Mouse (Mus musculus): ENCODE data around the gene Ints7.

Gene Ints7

GRCm38 (mm10) chr1:191638404-191638803 lies 63.0 kb downstream of the Ints7 start:
- DNase-seq: no peak

- DNase-seq: no peak
These were observed 63.9 kb downstream of the Ints7 start for GRCm38 (mm10) chr1:191639200-191639807.

DNA sequence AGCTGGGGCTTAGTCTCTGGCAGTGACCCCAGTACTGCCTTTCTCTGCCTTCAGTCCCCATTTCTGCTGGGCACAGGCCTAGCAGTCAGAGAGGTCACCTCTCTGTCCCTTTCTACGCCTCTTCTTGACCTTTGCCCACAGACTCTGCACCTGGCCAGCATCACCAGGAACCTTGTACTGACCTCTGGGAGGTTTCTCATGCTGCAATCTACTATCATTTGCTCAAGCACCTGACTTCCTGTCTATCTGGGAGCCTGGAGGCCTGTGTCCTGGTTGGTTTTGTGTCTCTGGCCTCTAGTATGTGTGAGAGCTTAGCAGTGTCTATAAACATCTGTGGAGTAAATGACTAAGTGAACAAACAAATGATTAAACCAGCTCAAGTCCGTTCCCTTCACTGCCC lies 64.7 kb downstream of the Ints7 start:
- no peak for DNase-seq

DNA sequence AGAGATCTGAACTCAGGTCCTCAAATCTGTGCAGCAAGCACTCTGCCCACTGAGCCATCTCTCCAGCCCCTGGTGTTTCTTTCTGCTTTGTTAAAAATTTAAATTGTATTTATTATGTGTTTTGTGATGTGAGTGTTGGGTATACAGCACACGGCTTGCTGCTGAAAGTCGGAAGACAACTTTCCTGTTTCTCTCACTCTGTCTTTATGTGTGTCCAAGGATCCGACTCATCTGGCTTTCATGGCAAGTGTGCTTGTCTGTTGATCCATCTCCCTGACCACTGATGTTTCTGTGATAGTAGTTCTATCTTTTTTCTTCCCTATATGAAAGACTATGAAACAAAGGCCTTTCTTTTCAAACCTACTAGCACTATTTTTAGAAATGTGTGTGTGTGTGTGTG lies 65.4 kb downstream of the Ints7 start:
- DNase-seq: no peak

DNA sequence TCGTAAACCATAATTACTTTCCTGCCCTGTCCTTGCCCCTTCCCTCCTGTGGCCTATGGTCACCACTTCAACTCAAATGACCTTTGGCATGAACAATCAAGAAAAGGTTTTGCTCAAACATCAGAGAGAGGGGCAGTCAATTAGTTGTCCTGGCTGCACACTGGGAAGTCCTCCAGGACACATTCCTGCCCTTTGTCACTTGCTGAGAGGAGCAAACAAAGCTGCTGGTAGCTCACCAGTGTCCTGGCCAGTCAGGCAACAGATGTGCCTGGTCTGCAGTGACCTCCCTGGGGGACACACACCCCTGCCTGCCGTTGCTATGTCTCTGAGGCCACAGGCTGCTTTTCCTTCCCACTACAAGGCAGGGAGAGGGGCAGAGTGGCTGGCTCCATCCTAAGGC lies 66.0 kb downstream of the Ints7 start:
- DNase-seq: no peak

GRCm38 (mm10) chr1:191642903-191643302 lies 67.5 kb downstream of the Ints7 start:
- no peak for DNase-seq

DNA sequence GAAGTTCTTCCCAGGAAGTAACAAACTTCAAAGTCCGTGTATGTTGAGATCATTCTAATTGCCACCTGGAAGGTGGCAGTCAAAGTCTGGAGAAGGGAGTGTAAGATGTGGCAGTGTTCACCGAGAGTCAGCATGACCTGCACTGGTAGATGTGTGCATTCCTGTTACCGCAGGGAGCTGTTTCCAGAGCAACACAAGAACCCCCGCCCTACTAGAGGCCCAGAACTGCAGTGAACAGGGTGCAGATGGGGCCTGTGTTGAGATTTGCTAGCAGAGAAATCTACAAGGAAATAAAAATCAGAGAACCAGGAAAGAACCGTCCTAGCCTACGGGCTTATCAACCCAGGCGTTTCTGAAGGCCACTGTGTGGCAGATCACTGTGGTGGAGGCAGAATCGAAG lies 70.5 kb downstream of the Ints7 start:
- no peak for DNase-seq

GRCm38 (mm10) chr1:191647590-191647989 lies 72.2 kb downstream of the Ints7 start:
- DNase-seq: no peak

GRCm38 (mm10) chr1:191659441-191659840 lies 84.0 kb downstream of the Ints7 start:
- DNase-seq: no peak

GRCm38 (mm10) chr1:191661019-191661796 lies 85.8 kb downstream of the Ints7 start:
- DNase-seq: no peak

DNA sequence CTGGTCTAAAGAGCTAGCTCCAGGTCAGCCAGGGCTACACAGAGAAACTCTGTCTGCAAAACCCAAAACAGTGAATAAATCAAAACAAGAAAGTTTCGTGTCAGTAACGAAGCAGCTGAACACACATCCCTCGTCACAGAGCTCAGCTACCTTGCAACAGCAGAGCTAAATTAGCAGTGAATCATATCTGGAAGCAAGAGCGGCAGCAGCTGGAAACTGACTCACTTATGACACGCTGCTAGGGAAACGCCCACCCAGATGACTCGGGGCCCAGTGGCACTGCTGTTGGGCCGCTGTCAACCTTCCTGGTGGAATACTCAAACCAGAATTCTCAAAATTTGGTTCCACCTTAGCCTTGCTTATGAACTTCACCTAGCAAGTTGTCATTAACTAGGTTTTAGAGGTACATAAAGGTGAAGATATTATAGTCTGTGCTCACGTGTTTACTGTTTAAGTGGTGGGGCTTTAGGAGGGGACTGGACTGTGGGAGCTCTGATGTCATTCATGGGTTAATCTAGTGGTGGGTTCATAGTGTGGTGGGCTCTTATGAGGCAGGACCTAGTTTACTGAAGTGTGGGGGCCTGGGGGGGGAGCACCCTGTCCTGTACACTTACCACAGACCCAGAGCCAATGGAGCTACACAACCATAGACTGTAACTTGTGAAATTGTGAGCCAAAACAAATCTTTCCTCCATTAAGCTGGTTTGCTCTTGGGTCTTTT lies 86.9 kb downstream of the Ints7 start:
- DNase-seq: no peak

- no peak for DNase-seq
These were observed 87.6 kb downstream of the Ints7 start for GRCm38 (mm10) chr1:191662899-191663500.

DNA sequence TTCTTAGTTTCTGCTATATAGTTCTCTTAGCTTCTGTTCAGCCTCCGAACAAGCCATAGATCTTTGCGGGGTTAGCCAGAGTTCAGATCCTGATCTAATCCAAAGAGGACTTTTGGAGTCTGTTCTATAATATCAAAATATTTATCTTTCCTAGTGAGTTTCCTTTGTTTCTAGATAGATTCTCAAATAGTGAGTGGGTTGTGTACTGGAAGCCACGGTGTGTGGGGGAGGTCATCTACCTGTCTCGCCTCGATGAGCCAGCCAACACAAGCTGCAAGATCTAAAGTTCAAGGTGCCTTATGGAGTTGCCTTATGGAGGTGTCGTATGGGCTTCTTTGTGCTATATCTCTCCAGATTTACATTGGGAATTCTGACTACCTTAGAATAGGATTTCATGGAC lies 88.2 kb downstream of the Ints7 start:
- no peak for DNase-seq

- no peak for DNase-seq
These were observed 90.9 kb downstream of the Ints7 start for GRCm38 (mm10) chr1:191666351-191666750.

- no peak for DNase-seq
These were observed 92.6 kb downstream of the Ints7 start for GRCm38 (mm10) chr1:191668030-191668429.

Measured in right cerebral cortex, postnatal 4 days (tissue).